Mouse (Mus musculus) liver, adult 2 months (tissue): ENCODE results near the gene Sin3a. TPM values are rescaled to one million over a fixed set of nuclear protein-coding genes. Genes with fewer than 3 reads are reported as not detected.

Experiments
- DNase-seq: peaks from one replicate; pipeline ENCODE4 v3.0.0-alpha.2; 2011; ENCODE audit warnings: low read depth, low spot score; ENCODE audit errors: extremely low read depth
- H3K27ac ChIP-seq: fragments of 200-500 bp; replicated peaks from 2 replicates; pipeline ENCODE4 v1.5.1; 2012; ENCODE audit warnings: low read depth, mild to moderate bottlenecking, control low read depth, inconsistent platforms, low read length; ENCODE audit not compliant: insufficient read depth
- H3K27me3 ChIP-seq: fragments of 200-500 bp; 2 replicates; pipeline ENCODE4 v1.6.1; 2012; ENCODE audit warnings: mild to moderate bottlenecking, moderate library complexity, low read length, inconsistent platforms; ENCODE audit not compliant: control insufficient read depth, insufficient read depth
- H3K36me3 ChIP-seq: fragments of 200-500 bp; 2 replicates; pipeline ENCODE4 v1.6.1; 2012; ENCODE audit warnings: low read length, inconsistent platforms; ENCODE audit not compliant: control insufficient read depth, insufficient read depth
- H3K4me1 ChIP-seq: fragments of 200-500 bp; 2 replicates; pipeline ENCODE4 v1.6.1; 2011; ENCODE audit warnings: low read length; ENCODE audit not compliant: control insufficient read depth, insufficient read depth
- H3K4me3 ChIP-seq: fragments of 200-500 bp; 2 replicates; pipeline ENCODE4 v1.5.1; 2011; ENCODE audit warnings: low read depth, mild to moderate bottlenecking, control low read depth, low read length, moderate library complexity; ENCODE audit not compliant: insufficient read depth
- H3K79me2 ChIP-seq: fragments of 200-500 bp; 2 replicates; pipeline ENCODE4 v1.6.1; 2012; ENCODE audit warnings: inconsistent platforms, mild to moderate bottlenecking, low read length, moderate library complexity; ENCODE audit not compliant: control insufficient read depth, insufficient read depth
- H3K9ac ChIP-seq: fragments of 200-500 bp; 2 replicates; pipeline ENCODE4 v1.6.1; 2012; ENCODE audit warnings: low read depth, mild to moderate bottlenecking, control low read depth, inconsistent platforms, low read length
- CTCF ChIP-seq: fragments of 200-500 bp; IDR thresholded peaks from 2 replicates; pipeline ENCODE4 v1.5.1; 2011; ENCODE audit warnings: low read depth, low read length, control low read depth
- POLR2A ChIP-seq: fragments of 200-500 bp; IDR thresholded peaks from 2 replicates; pipeline ENCODE4 v1.6.1; 2011; ENCODE audit warnings: low read length, control low read depth; ENCODE audit not compliant: insufficient read depth; ENCODE audit errors: extremely low read depth
- WGBS: fragments of 180-500 bp; shearing (Covaris S2); methylation state at CpG from one replicate; pipeline ENCODE4 v1.1.7; 2018; 5-methylcytosine and 5-hydroxymethylcytosine counted together
- polyA plus RNA-seq: library from polyadenylated mRNA; depleted of rRNA; stranded (reverse); fragments of >200 nt; gene quantifications from 2 replicates; pipeline ENCODE4 v1.2.3, GENCODE M21; 2012
- total RNA-seq: library from RNA; depleted of rRNA; stranded (reverse); fragments of >200 nt; gene quantifications from 2 replicates; pipeline ENCODE4 v1.2.3, GENCODE M21; 2014

Gene Sin3a
- total and polyA plus RNA-seq, 2 experiments: 15.1 to 34.6 TPM

GRCm38 (mm10) chr9:57129641-57130040 lies 57.8 kb downstream of the Sin3a start:
- Histone ChIP-seq H3K27ac (no peak overlapping the region), H3K4me3 (no peak overlapping the region), H3K36me3 (peaks cover 26% of the 10 kb centered on the region), H3K27me3 (no peaks in the 10 kb centered on the region), H3K4me1 (0 out of 2 replicates have a peak, but pooled peaks cover 3% of the 10 kb centered on the region), H3K79me2 (no peaks in the 10 kb centered on the region), H3K9ac (no peak overlapping the region)
- TF ChIP-seq POLR2A (no peak), CTCF (no peak)
- peak; percentile 17 for DNase-seq

GRCm38 (mm10) chr9:57130577-57131433 lies 59.0 kb downstream of the Sin3a start, which contains the start of gene Man2c1:
Gene Man2c1 (plus strand): TSS chr9:57130690.
- peak within 1 kb of the TSS; percentile 92 for H3K9ac ChIP-seq
- peak; percentile 89 for DNase-seq
- under 1% methylated on average over 58 of the region's 58 CpGs for WGBS
- H3K27me3 ChIP-seq: no peaks in the 10 kb centered on the region
- peaks cover 19% of the 10 kb centered on the region for H3K36me3 ChIP-seq
- no peaks in the 10 kb centered on the region for H3K79me2 ChIP-seq
- 0 out of 2 replicates have a peak, but pooled peaks cover 3% of the 10 kb centered on the region for H3K4me1 ChIP-seq
- TF ChIP-seq POLR2A (peak; percentile 78), CTCF (peak; percentile 82)
- peak within 1 kb of the TSS; percentile 88 for H3K4me3 ChIP-seq
- H3K27ac ChIP-seq: peak within 1 kb of the TSS; percentile 89

- no peaks in the 10 kb centered on the region for H3K79me2 ChIP-seq
- no peak overlapping the region for H3K27ac ChIP-seq
- no peaks in the 10 kb centered on the region for H3K4me1 ChIP-seq
- H3K27me3 ChIP-seq: no peaks in the 10 kb centered on the region
- 89% methylated on average over 6 of the region's 6 CpGs for WGBS
- TF ChIP-seq POLR2A (no peak), CTCF (no peak)
- no peak overlapping the region for H3K4me3 ChIP-seq
- H3K9ac ChIP-seq: no peak overlapping the region
- DNase-seq: no peak
- peaks cover 5% of the 10 kb centered on the region; the same call in 1 of the 2 replicates for H3K36me3 ChIP-seq
Measured at GRCm38 (mm10) chr9:57137246-57137645, 65.4 kb downstream of the Sin3a start.

GRCm38 (mm10) chr9:57137777-57138176 lies 65.9 kb downstream of the Sin3a start:
- Histone ChIP-seq H3K36me3 (peaks cover 5% of the 10 kb centered on the region; the same call in 1 of the 2 replicates), H3K27me3 (no peaks in the 10 kb centered on the region), H3K4me1 (no peaks in the 10 kb centered on the region), H3K9ac (no peak overlapping the region), H3K79me2 (no peaks in the 10 kb centered on the region), H3K27ac (no peak overlapping the region), H3K4me3 (no peak overlapping the region)
- DNase-seq: no peak
- no peak for TF ChIP-seq CTCF
- no peak for TF ChIP-seq POLR2A
- WGBS: 89% methylated on average over 9 of the region's 9 CpGs

GRCm38 (mm10) chr9:57138507-57138906 lies 66.7 kb downstream of the Sin3a start:
- Histone ChIP-seq H3K27ac (no peak overlapping the region), H3K36me3 (peaks cover 5% of the 10 kb centered on the region; the same call in 1 of the 2 replicates), H3K27me3 (no peaks in the 10 kb centered on the region), H3K9ac (no peak overlapping the region), H3K4me3 (no peak overlapping the region), H3K79me2 (no peaks in the 10 kb centered on the region), H3K4me1 (no peaks in the 10 kb centered on the region)
- TF ChIP-seq CTCF (no peak), POLR2A (no peak)
- DNase-seq: no peak
- 95% methylated on average over 6 of the region's 6 CpGs for WGBS

GRCm38 (mm10) chr9:57139110-57139509 lies 67.3 kb downstream of the Sin3a start:
- WGBS: 93% methylated on average over 9 of the region's 9 CpGs
- TF ChIP-seq POLR2A (no peak), CTCF (no peak)
- Histone ChIP-seq H3K4me3 (no peak overlapping the region), H3K9ac (no peak overlapping the region), H3K27ac (no peak overlapping the region), H3K27me3 (no peaks in the 10 kb centered on the region), H3K4me1 (no peaks in the 10 kb centered on the region), H3K36me3 (peaks cover 5% of the 10 kb centered on the region; the same call in 1 of the 2 replicates), H3K79me2 (no peaks in the 10 kb centered on the region)
- DNase-seq: no peak
